Mouse (Mus musculus): ENCODE measurements around the gene Faah. TPM values are rescaled to one million over a fixed set of nuclear protein-coding genes. Genes with fewer than 3 reads are reported as not detected.

Gene Faah
- polyA plus RNA-seq, 1 experiment, result 31.3 TPM

DNA sequence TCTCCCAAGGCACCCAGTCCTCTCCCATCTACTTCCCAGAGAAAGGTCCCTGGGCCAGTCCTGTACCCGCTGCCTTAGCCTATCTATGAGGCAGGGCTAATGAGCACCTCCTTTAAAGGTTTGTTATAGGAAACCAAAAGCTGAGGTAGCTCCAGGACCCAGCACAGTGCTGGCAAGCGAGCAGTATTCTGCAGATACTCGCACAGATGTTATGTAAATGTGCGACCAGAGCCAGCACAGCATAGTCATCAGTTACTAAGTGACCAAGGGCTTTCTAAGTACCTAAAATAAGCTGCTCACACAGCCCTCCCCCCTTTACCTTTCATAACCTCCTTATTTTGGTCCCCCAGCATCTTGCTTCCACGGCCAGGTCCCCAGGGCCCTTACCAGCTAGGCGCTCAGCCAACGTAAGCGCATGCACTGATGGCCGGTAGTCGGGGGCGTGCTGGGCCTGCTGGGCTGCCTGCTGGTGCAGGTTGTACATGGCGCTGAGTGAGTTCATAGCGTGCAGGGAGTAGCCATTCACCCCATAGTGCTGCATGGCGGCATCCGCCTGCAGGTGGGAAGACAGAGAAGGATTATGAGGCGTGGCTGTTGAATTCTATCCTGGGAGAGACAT, 94.4 kb downstream of the Faah start:
- Histone ChIP-seq H3K4me1 (ENCODE audit: control insufficient read depth, insufficient read depth, insufficient read length) (no peaks in the 10 kb centered on the region), H3K4me3 (ENCODE audit: extremely low read depth, insufficient read depth, insufficient read length) (no peak overlapping the region), H3K36me3 (ENCODE audit: control insufficient read depth, insufficient read depth, low read length) (no peaks in the 10 kb centered on the region), H3K27ac (ENCODE audit: insufficient read depth, low read length) (no peak overlapping the region), H3K27me3 (ENCODE audit: control insufficient read depth, insufficient read depth, low read length) (no peaks in the 10 kb centered on the region)
- DNase-seq (ENCODE audit: low read depth in 1 of 2, low spot score in 2 of 2), result no peak
- 79% methylated on average over 16 of the region's 16 CpGs for WGBS
- TF ChIP-seq POLR2A (IDR thresholded peaks at IDR 0.05; ENCODE audit: low read depth, low read length), result no peak
- TF ChIP-seq CTCF (IDR thresholded peaks at IDR 0.05; ENCODE audit: extremely low read depth, insufficient read depth, insufficient read length, insufficient replicate concordance), result no peak

DNA sequence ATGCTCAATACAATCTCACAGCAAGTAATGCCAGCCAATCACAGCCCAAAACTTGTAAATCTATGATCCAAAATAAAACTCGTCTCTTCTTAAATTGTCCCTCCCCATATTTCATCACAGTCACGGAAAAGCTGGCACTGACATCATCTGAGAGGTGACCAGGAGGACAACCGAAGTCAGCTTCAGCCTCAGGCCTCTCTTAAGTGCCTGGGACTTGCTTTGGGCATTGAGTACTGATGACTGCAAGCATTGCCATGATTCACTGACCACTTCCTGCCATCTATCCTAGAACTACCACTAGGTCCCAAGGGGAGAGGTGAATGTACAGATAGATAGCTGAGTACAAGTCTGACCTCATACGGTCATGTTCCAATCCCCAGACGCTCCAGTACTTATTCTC, 95.0 kb downstream of the Faah start:
- H3K36me3 ChIP-seq (ENCODE audit: control insufficient read depth, insufficient read depth, low read length), result no peaks in the 10 kb centered on the region
- no peak for TF ChIP-seq POLR2A (IDR thresholded peaks at IDR 0.05; ENCODE audit: low read depth, low read length)
- TF ChIP-seq CTCF (IDR thresholded peaks at IDR 0.05; ENCODE audit: extremely low read depth, insufficient read depth, insufficient read length, insufficient replicate concordance), result no peak
- 0 out of 2 replicates have a peak, but pooled peaks cover 3% of the 10 kb centered on the region for H3K27me3 ChIP-seq (ENCODE audit: control insufficient read depth, insufficient read depth, low read length)
- no peak overlapping the region for H3K27ac ChIP-seq (ENCODE audit: insufficient read depth, low read length)
- H3K4me1 ChIP-seq (ENCODE audit: control insufficient read depth, insufficient read depth, insufficient read length), result no peaks in the 10 kb centered on the region
- no peak for DNase-seq (ENCODE audit: low read depth in 1 of 2, low spot score in 2 of 2)
- no peak overlapping the region for H3K4me3 ChIP-seq (ENCODE audit: extremely low read depth, insufficient read depth, insufficient read length)
- 80% methylated on average over 5 of the region's 5 CpGs for WGBS

DNA sequence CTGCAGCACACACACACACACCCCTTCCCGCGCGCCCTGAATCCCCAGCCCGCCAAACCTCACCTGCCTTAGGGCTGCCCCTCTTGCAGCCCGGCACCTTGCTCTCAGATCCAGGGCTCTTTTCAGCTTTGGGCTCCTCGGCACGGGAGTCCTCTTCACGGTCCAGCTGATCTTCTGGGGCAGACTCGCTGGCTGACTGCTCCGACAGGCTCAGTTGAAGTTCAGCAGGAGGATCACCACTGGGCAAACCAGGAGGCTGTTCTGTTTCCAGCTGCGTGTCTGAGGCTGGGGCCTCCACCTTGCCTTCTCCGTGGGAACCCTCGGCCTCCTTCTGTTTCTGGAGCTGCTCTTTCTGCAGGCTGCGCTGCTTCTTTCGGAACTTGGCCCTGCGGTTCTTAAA, 97.8 kb downstream of the Faah start:
- Histone ChIP-seq H3K27ac (ENCODE audit: insufficient read depth, low read length) (no peak overlapping the region), H3K27me3 (ENCODE audit: control insufficient read depth, insufficient read depth, low read length) (0 out of 2 replicates have a peak, but pooled peaks cover 3% of the 10 kb centered on the region), H3K4me3 (ENCODE audit: extremely low read depth, insufficient read depth, insufficient read length) (no peak overlapping the region), H3K36me3 (ENCODE audit: control insufficient read depth, insufficient read depth, low read length) (no peaks in the 10 kb centered on the region), H3K4me1 (ENCODE audit: control insufficient read depth, insufficient read depth, insufficient read length) (no peaks in the 10 kb centered on the region)
- DNase-seq (ENCODE audit: low read depth in 1 of 2, low spot score in 2 of 2), result no peak
- TF ChIP-seq POLR2A (IDR thresholded peaks at IDR 0.05; ENCODE audit: low read depth, low read length) (no peak), CTCF (IDR thresholded peaks at IDR 0.05; ENCODE audit: extremely low read depth, insufficient read depth, insufficient read length, insufficient replicate concordance) (no peak)
- 86% methylated on average over 16 of the region's 16 CpGs for WGBS

Other genes starting within 250 kb of the Faah start
- 0.14 and 0.32 TPM in 2 replicates for gene Tex38, start 236.9 kb downstream of the Faah start, polyA plus RNA-seq (2012; rRNA removed)
- 20.2 and 35.6 TPM in 2 replicates for gene Atpaf1, start 233.1 kb downstream of the Faah start, polyA plus RNA-seq (2012; rRNA removed)
- gene Mob3c, start 189.8 kb downstream of the Faah start, polyA plus RNA-seq (2012; rRNA removed), result 34.5 and 43.3 TPM in 2 replicates
- gene Mknk1, start 178.7 kb downstream of the Faah start, polyA plus RNA-seq (2012; rRNA removed), result 68.2 and 69.2 TPM in 2 replicates
- not detected in 2 replicates for gene Kncn, start 133.5 kb downstream of the Faah start, polyA plus RNA-seq (2012; rRNA removed)
- gene 6430628N08Rik, start 127.3 kb downstream of the Faah start, polyA plus RNA-seq (2012; rRNA removed), result not detected in 2 replicates
- not detected in 2 replicates for gene Dmbx1, start 78.0 kb downstream of the Faah start, polyA plus RNA-seq (2012; rRNA removed)
- gene Nsun4, start 36.0 kb upstream of the Faah start, polyA plus RNA-seq (2012; rRNA removed), result 8.2 and 9.3 TPM in 2 replicates
- 44.5 and 48.9 TPM in 2 replicates for gene Uqcrh, start 57.1 kb upstream of the Faah start, polyA plus RNA-seq (2012; rRNA removed)
- 22.4 and 35.3 TPM in 2 replicates for gene Lrrc41, start 57.3 kb upstream of the Faah start, polyA plus RNA-seq (2012; rRNA removed)
- gene Rad54l, start 105.8 kb upstream of the Faah start, polyA plus RNA-seq (2012; rRNA removed), result 2.6 and 2.7 TPM in 2 replicates
- 16.4 and 18.0 TPM in 2 replicates for gene Pomgnt1, start 105.9 kb upstream of the Faah start, polyA plus RNA-seq (2012; rRNA removed)
- 0.81 and 1.8 TPM in 2 replicates for gene Lurap1, start 133.4 kb upstream of the Faah start, polyA plus RNA-seq (2012; rRNA removed)
- gene Tspan1, start 149.7 kb upstream of the Faah start, polyA plus RNA-seq (2012; rRNA removed), result 0.04 TPM in 1 of 2 replicates, not detected in the other
- gene 1700042G07Rik, start 155.4 kb upstream of the Faah start, polyA plus RNA-seq (2012; rRNA removed), result not detected in 2 replicates
- not detected in 2 replicates for gene Gm49337, start 155.5 kb upstream of the Faah start, polyA plus RNA-seq (2012; rRNA removed)
- 3.5 and 4.4 TPM in 2 replicates for gene Pik3r3, start 203.7 kb upstream of the Faah start, polyA plus RNA-seq (2012; rRNA removed)

Measured in spleen, adult 2 months (tissue).